Mouse (Mus musculus) embryonic facial prominence, embryonic 10.5 days (tissue): Measurements from ENCODE around the gene Ank3. TPM values are rescaled to one million over a fixed set of nuclear protein-coding genes. Genes with fewer than 3 reads are reported as not detected.
A peak's percentile ranks its signal among the peaks of the same experiment; 100 is the strongest.

Experiments used
- DNase-seq: peaks from one replicate; pipeline ENCODE4 v3.0.0-alpha.2; 2017; ENCODE audit warnings: low spot score
- H3K27ac ChIP-seq: fragments of 300-500 bp; sonication (generic); replicated peaks from 2 replicates; pipeline ENCODE4 v1.5.1; 2016; ENCODE audit warnings: mild to moderate bottlenecking
- H3K27me3 ChIP-seq: fragments of 300-500 bp; sonication (generic); replicated peaks from 2 replicates; pipeline ENCODE4 v1.6.1; 2016; ENCODE audit warnings: low read depth, mild to moderate bottlenecking; ENCODE audit not compliant: poor library complexity, severe bottlenecking
- H3K36me3 ChIP-seq: fragments of 300-500 bp; sonication (generic); replicated peaks from 2 replicates; pipeline ENCODE4 v1.6.1; 2016; ENCODE audit warnings: mild to moderate bottlenecking, moderate library complexity
- H3K4me1 ChIP-seq: fragments of 300-500 bp; sonication (generic); 2 replicates; pipeline ENCODE4 v1.6.1; 2016
- H3K4me3 ChIP-seq: fragments of 300-500 bp; sonication (generic); 2 replicates; pipeline ENCODE4 v1.5.1; 2016; ENCODE audit warnings: mild to moderate bottlenecking, moderate library complexity
- H3K9me3 ChIP-seq: fragments of 300-500 bp; sonication (generic); 2 replicates; pipeline ENCODE4 v1.6.1; 2016; ENCODE audit warnings: mild to moderate bottlenecking
- WGBS: fragments of 180-500 bp; shearing (Covaris S2); methylation state at CpG from one replicate; pipeline ENCODE4 v1.1.7; 2016; 5-methylcytosine and 5-hydroxymethylcytosine counted together
- polyA plus RNA-seq: library from polyadenylated mRNA; unstranded; fragments of >200 nt; fragmentation: Nextera tagmentation; extraction: Ambion mirVana; gene quantifications from 2 replicates; pipeline ENCODE4 v1.2.1, GENCODE M21; 2016

Ank3 gene
- polyA plus RNA-seq, 1 experiment from 2014 or later, result 36.9 TPM

DNA sequence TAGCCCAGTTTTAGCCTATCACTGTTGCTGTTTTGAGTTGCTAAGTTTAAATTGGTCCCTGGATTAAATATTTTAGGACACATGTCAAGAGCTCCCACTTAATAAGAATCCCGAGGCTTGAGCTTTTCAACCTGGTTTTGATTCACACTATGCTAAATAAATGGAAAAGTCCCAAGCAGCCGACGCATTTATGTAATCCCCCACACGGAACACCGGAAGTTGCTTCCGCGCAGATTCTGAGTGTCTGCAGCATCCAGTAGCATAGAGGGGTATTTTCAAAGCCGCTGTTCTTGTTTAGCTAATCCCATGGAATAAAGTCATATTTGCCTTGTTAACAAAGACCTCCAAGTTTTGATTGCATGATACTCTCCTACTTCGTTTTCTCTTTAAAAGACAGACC is 393.8 kb downstream of the Ank3 start:
- WGBS, result 80% methylated on average over 9 of the region's 9 CpGs
- Histone ChIP-seq H3K4me1 (peaks cover 37% of the 10 kb centered on the region), H3K9me3 (no peaks in the 10 kb centered on the region), H3K4me3 (no peak overlapping the region), H3K27ac (no peak overlapping the region), H3K27me3 (no peaks in the 10 kb centered on the region), H3K36me3 (no peaks in the 10 kb centered on the region)
- DNase-seq, result no peak

DNA sequence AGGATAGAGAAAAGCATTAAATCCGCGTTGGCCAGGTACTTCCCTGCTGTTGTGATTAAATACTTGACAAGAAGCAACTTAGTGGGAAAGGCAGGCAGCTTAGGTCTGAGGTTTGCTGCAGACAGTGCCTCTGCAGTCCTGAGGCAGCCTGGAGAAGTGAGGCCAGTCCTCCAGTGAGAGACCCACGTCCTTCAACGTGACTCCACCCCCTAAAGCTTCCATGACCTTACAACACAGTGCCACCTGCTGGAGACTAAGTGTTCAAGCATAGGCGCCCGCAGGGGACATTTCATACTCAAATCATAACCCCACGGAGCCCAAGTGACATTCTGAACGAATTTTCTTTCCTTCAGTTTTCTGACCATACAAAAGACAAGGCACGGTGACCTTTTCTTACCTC is 394.5 kb downstream of the Ank3 start:
- Histone ChIP-seq H3K27me3 (no peaks in the 10 kb centered on the region), H3K4me1 (peaks cover 30% of the 10 kb centered on the region), H3K27ac (no peak overlapping the region), H3K4me3 (no peak overlapping the region), H3K9me3 (no peaks in the 10 kb centered on the region), H3K36me3 (no peaks in the 10 kb centered on the region)
- peak; percentile 56 for DNase-seq
- WGBS, result 35% methylated on average over 9 of the region's 9 CpGs

DNA sequence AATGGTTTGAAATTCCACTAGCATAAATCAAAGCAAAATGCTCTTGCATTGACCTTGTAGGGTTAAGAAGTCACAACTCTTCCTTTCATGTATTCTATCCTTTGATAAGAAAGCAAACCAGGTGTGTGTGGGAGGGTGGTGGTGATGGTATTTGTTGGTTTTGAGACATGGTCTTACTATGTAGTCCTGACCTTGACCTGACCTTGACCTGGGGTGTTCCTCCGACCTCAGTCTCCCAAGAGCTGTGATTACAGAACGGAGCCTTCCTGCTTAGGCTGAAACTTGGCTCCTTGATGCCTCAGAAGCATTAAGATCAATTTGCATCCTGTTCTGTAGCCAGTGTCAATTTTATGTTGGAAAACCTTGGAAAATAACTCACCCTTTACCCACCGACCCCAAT is 397.1 kb downstream of the Ank3 start:
- Histone ChIP-seq H3K27me3 (no peaks in the 10 kb centered on the region), H3K9me3 (no peaks in the 10 kb centered on the region), H3K4me1 (peaks cover 28% of the 10 kb centered on the region), H3K27ac (no peak overlapping the region), H3K4me3 (no peak overlapping the region), H3K36me3 (no peaks in the 10 kb centered on the region)
- 64% methylated on average over 3 of the region's 3 CpGs for WGBS
- no peak for DNase-seq

DNA sequence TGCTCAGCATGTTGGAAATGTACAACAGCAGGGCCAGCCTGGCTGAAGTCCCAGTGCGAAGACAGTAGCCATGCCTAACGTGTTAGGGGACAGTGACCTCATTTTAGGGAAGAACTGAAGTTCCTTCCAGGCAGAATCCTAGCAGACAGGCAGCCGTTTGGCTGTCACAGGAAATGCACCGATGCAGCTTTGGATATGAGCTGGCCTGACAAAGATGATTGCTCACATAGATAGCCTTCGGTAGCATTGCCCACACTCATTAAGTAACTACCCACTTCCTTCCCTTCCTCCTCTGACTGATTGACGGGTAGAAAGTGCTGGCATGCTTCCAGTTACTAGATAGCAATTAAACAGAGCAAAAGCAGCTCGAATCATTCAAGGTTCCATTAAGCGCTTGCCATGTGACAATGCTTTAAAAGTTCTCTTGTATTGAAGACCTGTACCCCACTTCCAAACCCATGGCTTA is 397.9 kb downstream of the Ank3 start:
- H3K36me3 ChIP-seq, result no peaks in the 10 kb centered on the region
- no peak for DNase-seq
- WGBS, result 72% methylated on average over 8 of the region's 8 CpGs

DNA sequence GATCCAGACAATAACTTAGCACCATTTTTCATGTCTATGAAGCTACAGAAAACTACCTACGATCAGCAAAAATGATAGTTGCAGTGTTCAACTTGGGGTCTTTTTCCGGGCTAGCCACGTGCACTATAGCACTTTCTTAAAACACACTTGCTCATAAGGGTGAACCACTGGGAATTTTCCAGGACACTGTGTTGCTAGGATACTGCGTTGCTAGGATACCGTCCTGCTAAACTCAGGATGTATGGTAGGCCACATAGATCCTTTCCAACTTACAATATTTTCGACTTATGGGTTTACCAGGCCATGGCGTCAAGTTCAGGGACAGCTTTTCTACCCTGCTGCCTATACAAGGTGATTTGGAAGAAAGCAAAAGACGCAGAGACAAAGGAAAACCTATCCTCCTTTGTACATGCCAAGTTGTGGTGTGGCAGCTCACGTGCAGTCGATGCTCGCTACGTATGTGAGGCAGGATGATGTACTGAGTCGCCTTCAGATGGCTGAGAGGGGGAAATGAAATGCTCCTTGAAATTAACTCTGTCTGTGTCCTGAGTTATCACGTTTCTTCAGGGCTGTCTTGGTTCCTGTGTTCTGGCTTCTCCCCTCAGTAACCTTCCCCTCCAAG is 404.7 kb downstream of the Ank3 start:
- Histone ChIP-seq H3K9me3 (no peaks in the 10 kb centered on the region), H3K36me3 (no peaks in the 10 kb centered on the region), H3K4me1 (no peaks in the 10 kb centered on the region), H3K27ac (no peak overlapping the region), H3K27me3 (no peaks in the 10 kb centered on the region), H3K4me3 (no peak overlapping the region)
- 88% methylated on average over 14 of the region's 14 CpGs for WGBS
- DNase-seq, result peak; percentile 34

More for the DNA sequence above, 397.9 kb downstream of the Ank3 start:
- peaks cover 26% of the 10 kb centered on the region for H3K4me1 ChIP-seq
- H3K9me3 ChIP-seq, result no peaks in the 10 kb centered on the region
- no peaks in the 10 kb centered on the region for H3K27me3 ChIP-seq
- no peak overlapping the region for H3K4me3 ChIP-seq
- 0 out of 2 replicates have a peak overlapping the region, but pooled peaks have one; percentile 4 for H3K27ac ChIP-seq

DNA sequence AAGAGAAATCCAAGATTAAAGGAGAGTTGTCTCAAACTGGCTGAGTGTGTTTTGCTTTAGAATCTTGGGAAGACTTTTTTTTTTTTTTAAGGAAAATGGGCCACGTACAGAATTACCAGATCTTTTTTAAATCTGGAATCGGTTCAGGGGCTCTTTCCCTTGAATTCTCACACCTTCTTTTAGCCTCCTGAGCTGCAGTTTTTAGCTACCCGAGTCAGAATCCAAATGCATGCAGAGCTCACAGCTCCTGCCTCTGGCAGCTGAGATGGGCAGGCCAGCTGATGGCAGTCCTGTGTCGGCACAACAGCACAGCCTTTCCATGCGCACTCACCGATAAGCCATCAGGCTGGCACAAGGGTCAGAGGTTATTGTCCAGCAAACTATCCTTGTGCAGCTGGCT is 406.0 kb downstream of the Ank3 start:
- Histone ChIP-seq H3K27ac (no peak overlapping the region; the same call in 1 of the 2 replicates), H3K27me3 (no peaks in the 10 kb centered on the region), H3K4me3 (no peak overlapping the region), H3K36me3 (peaks cover 9% of the 10 kb centered on the region), H3K4me1 (no peaks in the 10 kb centered on the region), H3K9me3 (no peaks in the 10 kb centered on the region)
- WGBS, result 74% methylated on average over 6 of the region's 6 CpGs
- DNase-seq, result no peak

DNA sequence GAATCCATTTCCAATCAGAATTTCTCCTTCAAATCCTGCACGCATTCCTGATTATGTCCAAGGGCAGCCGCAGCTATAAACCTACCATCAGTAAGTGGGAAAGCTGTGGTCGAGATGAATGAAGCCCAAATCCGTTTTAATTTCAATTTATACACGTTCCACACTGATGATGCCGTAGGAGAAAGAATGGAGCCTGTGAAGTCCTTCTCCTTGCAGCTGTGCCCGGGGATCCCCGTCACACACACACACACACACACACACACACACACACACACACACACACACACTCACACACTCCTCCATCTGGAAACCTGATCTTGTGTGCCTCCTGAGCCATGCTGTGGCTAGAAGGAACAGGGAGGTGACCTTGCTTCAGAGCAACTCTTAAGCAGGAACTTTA is 412.2 kb downstream of the Ank3 start:
- WGBS, result 88% methylated on average over 8 of the region's 8 CpGs
- H3K4me3 ChIP-seq, result no peak overlapping the region
- DNase-seq, result no peak
- peaks cover 12% of the 10 kb centered on the region for H3K36me3 ChIP-seq
- H3K27ac ChIP-seq, result no peak overlapping the region
- H3K9me3 ChIP-seq, result no peaks in the 10 kb centered on the region
- H3K4me1 ChIP-seq, result no peaks in the 10 kb centered on the region
- no peaks in the 10 kb centered on the region for H3K27me3 ChIP-seq

DNA sequence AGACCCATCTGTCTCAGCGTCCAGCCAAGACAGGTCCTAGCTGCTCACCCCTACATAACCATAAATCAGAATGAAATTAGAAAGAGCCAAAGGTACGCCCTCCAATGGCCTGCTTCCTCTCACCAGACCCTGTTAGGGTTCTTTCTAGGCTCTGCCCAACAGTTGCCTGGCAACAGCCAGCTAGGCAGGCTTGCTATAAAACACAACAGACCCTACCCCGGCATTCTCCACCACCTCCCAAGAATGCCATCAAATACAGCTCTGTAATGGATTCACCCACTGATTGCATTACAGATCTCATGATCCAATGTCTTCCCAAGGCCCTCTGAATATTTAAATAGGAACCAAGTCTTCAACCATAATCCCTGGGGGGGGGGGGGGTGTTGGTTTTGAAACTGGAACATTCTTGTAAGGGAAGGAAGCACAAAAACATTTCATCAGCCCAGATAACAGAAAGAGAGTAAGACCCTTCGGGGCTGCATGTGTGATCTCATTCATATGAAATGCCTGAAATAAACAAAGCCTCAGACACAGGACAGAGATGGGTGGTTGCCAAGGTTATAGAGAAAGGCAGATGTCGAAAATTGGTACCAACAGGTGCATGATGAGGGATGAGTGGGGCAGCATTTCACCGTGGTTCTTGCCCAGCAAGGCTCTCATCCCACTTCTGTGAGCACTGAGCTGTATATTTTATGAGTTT is 415.4 kb downstream of the Ank3 start:
- 91% methylated on average over 6 of the region's 6 CpGs for WGBS
- DNase-seq, result no peak
- no peaks in the 10 kb centered on the region for H3K27me3 ChIP-seq

DNA sequence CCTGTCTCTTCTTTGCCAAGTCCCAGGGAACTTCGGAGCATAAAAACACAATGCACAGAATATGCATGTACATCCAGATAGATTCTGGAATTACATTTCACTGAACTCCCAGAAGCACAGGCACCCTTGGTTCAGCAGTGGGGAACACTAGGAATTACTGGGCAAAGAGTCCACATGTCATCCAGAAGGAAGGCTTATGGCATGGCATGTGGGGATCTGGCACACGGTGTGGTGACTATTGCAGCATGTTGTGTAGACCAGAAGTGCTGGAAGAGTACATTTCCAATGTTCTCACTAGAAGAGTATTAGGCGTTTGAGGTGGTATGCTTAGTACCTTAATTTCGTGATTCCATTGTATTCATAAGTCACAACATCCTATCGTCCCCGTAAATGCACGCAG is 422.7 kb downstream of the Ank3 start:
- no peaks in the 10 kb centered on the region for H3K4me1 ChIP-seq
- no peak overlapping the region for H3K4me3 ChIP-seq
- no peak for DNase-seq
- peaks cover 16% of the 10 kb centered on the region for H3K36me3 ChIP-seq
- H3K27me3 ChIP-seq, result no peaks in the 10 kb centered on the region
- H3K9me3 ChIP-seq, result no peaks in the 10 kb centered on the region
- H3K27ac ChIP-seq, result no peak overlapping the region
- 93% methylated on average over 7 of the region's 7 CpGs for WGBS

More for the DNA sequence above, 415.4 kb downstream of the Ank3 start:
- Histone ChIP-seq H3K9me3 (no peaks in the 10 kb centered on the region), H3K36me3 (peaks cover 8% of the 10 kb centered on the region), H3K4me1 (no peaks in the 10 kb centered on the region), H3K27ac (no peak overlapping the region), H3K4me3 (no peak overlapping the region)

DNA sequence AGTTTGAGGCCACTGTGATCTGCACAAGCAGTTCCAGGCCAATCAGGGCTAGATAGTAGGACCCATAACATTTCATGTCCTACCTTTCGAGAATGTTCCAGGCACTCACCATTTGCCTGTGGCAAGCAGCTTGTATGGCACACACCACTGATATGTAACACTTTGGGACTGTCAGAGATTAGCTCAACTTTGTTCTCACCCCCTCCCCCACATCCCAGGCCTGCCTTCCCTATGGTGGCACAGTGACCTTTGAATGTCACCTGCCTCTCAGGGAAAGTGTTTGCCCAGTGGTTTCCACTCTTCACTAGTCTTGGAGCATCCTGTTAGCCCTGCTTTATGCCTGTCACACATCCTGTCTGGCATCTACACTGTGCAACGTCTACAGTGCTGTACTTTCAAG is 430.2 kb downstream of the Ank3 start:
- no peak overlapping the region for H3K4me3 ChIP-seq
- no peaks in the 10 kb centered on the region for H3K27me3 ChIP-seq
- no peak for DNase-seq
- H3K4me1 ChIP-seq, result no peaks in the 10 kb centered on the region
- 81% methylated on average over 2 of the region's 2 CpGs for WGBS
- no peaks in the 10 kb centered on the region for H3K9me3 ChIP-seq
- peaks cover 12% of the 10 kb centered on the region for H3K36me3 ChIP-seq
- H3K27ac ChIP-seq, result no peak overlapping the region

DNA sequence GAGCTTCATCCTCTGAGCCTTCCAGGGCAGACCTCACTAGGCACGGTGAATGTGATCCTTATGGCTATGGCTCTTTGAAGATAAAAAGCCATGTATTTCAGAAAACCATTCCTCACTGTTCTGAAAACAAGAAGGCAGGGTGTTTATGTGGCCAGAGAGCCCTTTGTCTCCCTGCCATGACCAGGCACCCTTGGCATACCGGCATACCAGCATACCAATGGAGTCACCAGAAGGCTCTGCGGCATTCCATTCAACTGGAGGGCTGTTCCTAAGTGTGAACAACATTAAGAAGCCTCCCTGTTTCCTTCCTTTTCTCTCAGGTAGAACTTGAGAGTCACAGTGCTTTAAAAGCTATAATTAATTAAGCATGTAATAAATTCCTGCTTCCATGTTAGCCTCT is 430.7 kb downstream of the Ank3 start:
- Histone ChIP-seq H3K4me3 (no peak overlapping the region), H3K27me3 (no peaks in the 10 kb centered on the region), H3K9me3 (no peaks in the 10 kb centered on the region), H3K36me3 (peaks cover 9% of the 10 kb centered on the region), H3K4me1 (no peaks in the 10 kb centered on the region), H3K27ac (no peak overlapping the region)
- 89% methylated on average over 3 of the region's 3 CpGs for WGBS
- no peak for DNase-seq

DNA sequence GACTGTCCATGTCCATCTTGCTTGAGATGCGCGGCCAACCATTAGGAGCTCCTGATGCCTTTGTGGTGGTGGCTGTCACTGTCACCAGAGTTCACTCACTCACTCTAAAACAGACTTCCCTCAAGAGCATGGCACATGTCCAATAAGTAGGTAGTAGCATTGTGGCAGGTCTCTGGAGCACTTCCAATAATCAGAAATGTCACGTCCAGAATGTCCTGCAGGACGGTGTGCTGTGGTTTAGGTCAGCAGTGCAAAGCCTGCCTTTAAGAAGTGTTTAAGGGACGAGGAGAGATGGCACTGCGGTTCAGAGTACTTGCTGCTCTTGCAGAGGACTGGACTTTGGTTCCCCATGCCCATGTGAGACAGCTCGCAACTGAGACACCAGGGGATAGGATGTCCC is 433.0 kb downstream of the Ank3 start:
- 0 out of 2 replicates have a peak, but pooled peaks cover 3% of the 10 kb centered on the region for H3K36me3 ChIP-seq
- H3K4me1 ChIP-seq, result no peaks in the 10 kb centered on the region
- no peak overlapping the region for H3K4me3 ChIP-seq
- no peak for DNase-seq
- 94% methylated on average over 7 of the region's 7 CpGs for WGBS
- H3K9me3 ChIP-seq, result no peaks in the 10 kb centered on the region
- no peaks in the 10 kb centered on the region for H3K27me3 ChIP-seq
- H3K27ac ChIP-seq, result no peak overlapping the region

DNA sequence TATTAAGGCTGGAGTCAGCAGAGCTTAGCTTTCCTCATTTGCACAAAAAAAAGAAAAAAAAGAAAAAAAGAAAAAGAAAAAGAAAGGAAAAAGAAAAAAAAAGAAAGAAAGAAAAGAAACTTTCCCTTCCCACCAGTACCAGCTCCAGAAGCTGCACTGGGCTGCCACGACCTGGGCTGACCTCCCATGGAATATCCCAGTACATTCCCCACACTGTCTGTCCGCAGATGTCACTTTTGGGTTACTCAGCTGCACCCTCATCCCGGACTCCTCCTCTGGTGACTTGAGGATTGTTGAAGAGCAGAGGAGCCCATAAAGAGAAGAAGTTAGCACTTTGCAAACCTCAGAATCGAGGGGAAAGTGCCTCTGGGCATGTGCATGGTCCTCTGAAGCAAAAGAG is 433.7 kb downstream of the Ank3 start:
- H3K27me3 ChIP-seq, result no peaks in the 10 kb centered on the region
- 0 out of 2 replicates have a peak, but pooled peaks cover 3% of the 10 kb centered on the region for H3K36me3 ChIP-seq
- H3K27ac ChIP-seq, result no peak overlapping the region
- H3K4me1 ChIP-seq, result no peaks in the 10 kb centered on the region
- DNase-seq, result no peak
- no peaks in the 10 kb centered on the region for H3K9me3 ChIP-seq
- 79% methylated on average over 4 of the region's 4 CpGs for WGBS
- no peak overlapping the region for H3K4me3 ChIP-seq
